Mouse (Mus musculus) olfactory bulb, adult 2 months (tissue): Measurements from ENCODE around the gene Mbd4.

Source experiments
- CTCF ChIP-seq: fragments of 200-500 bp; IDR thresholded peaks from 2 replicates; pipeline ENCODE4 v1.5.1; 2012; ENCODE audit warnings: low read depth, mild to moderate bottlenecking, low read length, moderate library complexity; ENCODE audit not compliant: insufficient read depth
- POLR2A ChIP-seq: fragments of 200-500 bp; IDR thresholded peaks from 2 replicates; pipeline ENCODE4 v1.6.1; 2012; ENCODE audit warnings: mild to moderate bottlenecking, low read depth, low read length, moderate library complexity; ENCODE audit not compliant: insufficient read depth

DNA sequence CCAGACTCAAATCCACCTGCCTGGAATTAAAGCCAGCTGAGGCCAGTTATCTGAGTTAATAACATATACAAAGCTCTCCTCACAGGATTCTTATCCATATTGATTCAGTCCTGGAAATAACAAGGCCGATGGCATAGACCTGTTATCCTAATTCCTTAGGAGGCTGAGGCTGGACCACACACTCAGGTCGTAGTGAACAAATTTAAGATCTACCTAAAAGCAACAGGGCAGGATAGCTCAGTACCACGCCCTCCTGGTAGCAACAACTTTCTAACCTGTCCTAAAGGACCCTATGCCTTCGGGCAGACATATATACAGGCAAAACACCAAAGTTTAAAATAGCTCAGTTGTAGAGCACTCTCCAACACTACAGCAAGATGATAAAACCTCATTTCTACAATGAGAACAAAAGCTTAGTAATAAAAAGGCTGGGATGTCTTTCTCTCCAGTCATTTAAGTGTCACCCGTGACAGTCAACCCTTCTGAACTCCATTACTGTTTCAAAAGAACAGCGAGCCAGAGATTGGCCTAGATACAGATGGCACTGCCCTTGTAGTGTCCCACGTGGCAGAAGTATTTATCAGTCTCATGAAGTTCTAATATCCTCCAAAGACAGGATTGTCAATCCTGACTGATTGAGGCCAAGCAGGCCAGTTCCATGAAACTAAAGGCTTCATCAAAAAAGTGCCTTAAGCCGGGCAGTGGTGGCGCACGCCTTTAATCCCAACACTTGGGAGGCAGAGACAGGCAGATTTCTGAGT lies 48.6 kb downstream of the Mbd4 start:
- TF ChIP-seq CTCF (no peak), POLR2A (no peak)
